Mouse (Mus musculus) cerebellum, adult (tissue): ENCODE measurements around the gene Ttn.

Experiments used
- ATAC-seq: cut with Nextera tagmentation; 2 replicates; pipeline ENCODE4 v1.9.2; 2017; ENCODE audit warnings: mild to moderate bottlenecking, moderate library complexity, mixed read lengths; ENCODE audit not compliant: insufficient number of reproducible peaks, low FRiP score, low TSS enrichment

Gene Ttn

GRCm38 (mm10) chr2:76749341-76750110, 232.8 kb downstream of the Ttn start:
- ATAC-seq = no peak

- ATAC-seq = no peak
Measured at GRCm38 (mm10) chr2:76748696-76749095, 233.7 kb downstream of the Ttn start.

GRCm38 (mm10) chr2:76719650-76720049, 262.7 kb downstream of the Ttn start:
- ATAC-seq = no peak

GRCm38 (mm10) chr2:76714984-76715383, 267.4 kb downstream of the Ttn start:
- ATAC-seq = no peak

GRCm38 (mm10) chr2:76708512-76708911, 273.8 kb downstream of the Ttn start:
- ATAC-seq = no peak

- no peak for ATAC-seq
Measured at GRCm38 (mm10) chr2:76705655-76706054, 276.7 kb downstream of the Ttn start.

GRCm38 (mm10) chr2:76702751-76703150, 279.6 kb downstream of the Ttn start:
- ATAC-seq = no peak

GRCm38 (mm10) chr2:76702188-76702587, 280.2 kb downstream of the Ttn start:
- no peak for ATAC-seq

- no peak for ATAC-seq
Measured at GRCm38 (mm10) chr2:76695290-76695689, 287.1 kb downstream of the Ttn start.

- ATAC-seq = no peak
Measured at GRCm38 (mm10) chr2:76693765-76694164, 288.6 kb downstream of the Ttn start.

GRCm38 (mm10) chr2:76690436-76691204, 291.7 kb downstream of the Ttn start:
- ATAC-seq = no peak

GRCm38 (mm10) chr2:76688162-76688561, 294.2 kb downstream of the Ttn start:
- ATAC-seq = no peak

GRCm38 (mm10) chr2:76687608-76688007, 294.7 kb downstream of the Ttn start:
- ATAC-seq = no peak

- no peak for ATAC-seq
Measured at GRCm38 (mm10) chr2:76686986-76687385, 295.4 kb downstream of the Ttn start.

- ATAC-seq = no peak
Measured at GRCm38 (mm10) chr2:76682301-76682700, 300.0 kb downstream of the Ttn start.

GRCm38 (mm10) chr2:76676401-76677226, 305.7 kb downstream of the Ttn start:
- ATAC-seq = no peak

- no peak for ATAC-seq
Measured at GRCm38 (mm10) chr2:76675949-76676348, 306.4 kb downstream of the Ttn start.

GRCm38 (mm10) chr2:76675451-76675850, 306.9 kb downstream of the Ttn start:
- peak; percentile 24; the same call in 1 of the 2 replicates for ATAC-seq

- ATAC-seq = peak; percentile 82
Measured at GRCm38 (mm10) chr2:76674725-76675427, 307.5 kb downstream of the Ttn start, which contains the start of gene Plekha3. Plekha3 (plus strand) TSS chr2:76675281.

- ATAC-seq = no peak
Measured at GRCm38 (mm10) chr2:76673472-76674081, 308.8 kb downstream of the Ttn start.
